Mouse (Mus musculus) cerebellum, adult 8-10 months (tissue): ENCODE data around the gene Fam192a.
A peak's percentile ranks its signal among the peaks of the same experiment; 100 is the strongest.

Experiments
- DNase-seq: peaks from one replicate; pipeline ENCODE4 v3.0.0; 2022

Gene Fam192a

DNA sequence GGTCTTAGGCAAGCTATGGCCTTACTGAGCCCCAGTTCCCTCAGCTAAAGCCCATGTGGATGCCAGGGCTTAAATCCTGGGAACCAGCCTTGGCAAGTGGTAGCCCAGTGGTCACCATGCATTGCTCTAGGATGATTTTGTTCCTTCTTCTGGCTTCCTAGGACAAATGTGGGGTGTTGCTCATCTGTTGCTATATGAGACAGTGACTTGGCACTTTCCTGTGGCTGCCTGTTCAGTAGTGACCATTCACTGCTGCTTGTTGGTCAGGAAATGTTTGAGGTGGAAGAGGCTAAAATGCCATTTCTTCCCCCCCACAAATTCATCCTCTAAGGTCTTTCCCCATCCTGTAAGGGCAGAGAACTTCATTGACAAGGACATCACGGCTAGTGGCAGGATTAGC is 32.4 kb downstream of the Fam192a start:
- no peak for DNase-seq

DNA sequence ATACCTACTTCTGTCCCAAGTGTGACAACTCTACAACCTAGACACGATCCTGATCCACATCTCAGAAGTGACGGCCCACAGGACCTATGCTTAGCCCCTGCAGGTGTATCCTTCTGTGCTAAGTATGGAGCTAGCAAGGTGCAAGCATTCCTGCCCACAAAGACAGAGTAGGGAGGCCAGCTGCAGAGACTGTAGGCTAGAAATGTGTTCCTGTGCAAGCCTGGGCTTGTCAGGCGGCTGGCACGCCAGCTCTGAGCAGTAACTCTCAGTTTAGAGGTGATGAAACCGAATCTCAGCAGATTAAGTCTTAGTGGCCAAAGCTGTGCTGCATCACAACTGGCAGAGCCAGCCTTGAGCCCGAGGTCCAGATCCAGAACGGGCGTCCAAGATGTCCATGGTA is 33.7 kb downstream of the Fam192a start:
- DNase-seq, result no peak

DNA sequence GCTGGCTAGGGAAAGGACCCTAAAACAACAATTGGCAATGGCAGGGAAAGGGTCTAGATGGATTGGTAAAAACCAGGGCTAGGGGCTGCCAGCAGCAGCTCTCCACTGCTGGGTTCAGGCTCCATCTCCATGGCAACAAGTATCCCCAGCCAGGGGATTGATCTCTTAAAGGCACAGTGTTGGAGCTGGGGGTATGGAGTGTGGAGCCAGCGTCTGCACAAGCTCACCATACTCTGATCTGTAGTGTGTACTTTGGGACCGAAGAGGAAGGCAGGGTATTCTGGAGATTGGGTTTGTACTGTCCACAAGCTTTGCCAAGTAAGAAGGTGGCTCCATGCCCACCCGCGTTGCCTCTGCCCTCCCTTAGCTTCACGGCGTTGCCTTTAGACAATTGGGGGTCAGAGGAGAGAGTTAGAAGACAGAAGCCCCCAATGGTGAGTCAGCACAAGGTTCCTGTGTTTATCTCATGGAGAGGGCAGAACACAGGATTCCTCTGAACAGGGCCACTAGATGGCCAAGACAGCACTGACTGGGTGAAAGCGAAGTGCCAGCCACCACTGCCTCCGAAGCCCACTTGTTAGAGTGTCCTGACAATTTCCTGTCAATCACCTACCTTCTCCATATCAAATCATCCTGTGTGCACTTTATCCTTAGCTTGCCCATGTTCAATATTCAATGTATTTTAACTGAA is 34.5 kb downstream of the Fam192a start:
- DNase-seq, result no peak

DNA sequence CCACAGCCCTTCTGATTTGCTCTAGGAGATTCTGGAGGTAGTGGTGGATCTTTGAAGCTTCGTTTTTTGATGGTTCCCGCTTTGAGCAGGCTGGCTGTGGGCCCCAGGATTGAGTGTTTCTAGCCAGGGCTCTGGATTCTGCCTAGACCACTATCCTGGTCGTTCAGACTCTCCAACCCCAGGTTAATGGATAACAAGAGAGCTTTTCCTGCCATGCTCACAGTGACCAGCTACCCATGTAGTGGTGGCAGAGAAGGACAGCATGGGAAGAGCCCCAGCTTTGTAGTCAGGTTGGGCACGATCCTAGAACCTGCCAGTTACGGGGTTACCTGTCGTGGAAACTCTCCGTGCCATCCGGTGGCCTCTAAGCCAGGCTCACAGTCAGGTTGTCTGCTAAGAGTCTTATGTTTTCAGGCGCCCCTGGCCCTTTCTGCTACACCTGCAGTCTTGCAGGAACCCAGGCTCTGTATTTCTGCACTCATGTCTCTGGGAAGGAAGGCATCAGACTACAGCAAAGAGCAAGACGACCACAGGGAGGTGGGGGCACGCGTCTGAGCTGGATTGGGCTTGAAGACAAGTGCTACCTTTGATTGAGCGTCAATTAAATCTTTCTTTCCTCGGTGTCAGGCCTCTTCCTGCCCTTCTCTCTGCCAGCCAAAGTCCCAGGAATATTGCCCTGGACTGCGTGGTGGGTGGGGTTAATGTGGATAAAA is 35.2 kb downstream of the Fam192a start:
- no peak for DNase-seq

DNA sequence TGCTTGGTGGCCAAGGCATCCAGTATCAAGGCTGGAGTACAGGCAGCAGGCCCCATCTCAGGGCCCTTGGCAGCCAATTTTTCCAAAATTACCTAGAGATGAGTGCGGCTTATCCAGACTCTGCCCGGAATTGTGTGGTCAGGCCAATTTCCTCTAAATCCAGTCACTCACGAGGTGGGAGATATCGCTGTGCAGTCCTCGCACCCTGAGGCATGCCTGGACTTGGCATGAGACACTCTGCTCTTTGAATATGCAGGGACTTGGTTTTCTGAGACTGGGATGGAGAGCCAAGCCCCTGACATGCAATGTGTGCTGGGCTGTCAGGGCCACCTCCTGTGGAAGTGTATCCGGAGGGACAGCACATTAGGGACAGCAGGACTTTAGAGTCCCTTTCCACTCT is 35.8 kb downstream of the Fam192a start:
- DNase-seq, result no peak

DNA sequence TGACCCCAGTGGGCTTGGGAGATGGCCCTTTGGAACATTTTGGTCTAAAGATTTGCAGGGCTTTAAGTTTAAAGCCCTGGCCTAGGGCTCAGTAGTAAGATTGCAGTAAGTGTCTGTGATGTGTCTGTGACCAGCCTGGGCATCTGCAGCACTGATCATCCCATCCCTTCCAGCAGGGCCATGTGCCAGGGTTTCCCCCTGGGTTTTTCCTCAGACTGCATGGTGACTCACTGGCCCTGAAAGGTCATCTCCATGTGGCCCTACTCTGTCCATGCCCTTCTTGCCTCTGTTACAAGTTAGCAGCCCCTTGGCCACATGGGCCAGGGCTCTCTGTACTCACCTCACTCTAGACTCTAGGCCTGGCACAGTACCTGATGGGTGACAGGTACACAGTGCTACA is 37.4 kb downstream of the Fam192a start:
- DNase-seq, result no peak

DNA sequence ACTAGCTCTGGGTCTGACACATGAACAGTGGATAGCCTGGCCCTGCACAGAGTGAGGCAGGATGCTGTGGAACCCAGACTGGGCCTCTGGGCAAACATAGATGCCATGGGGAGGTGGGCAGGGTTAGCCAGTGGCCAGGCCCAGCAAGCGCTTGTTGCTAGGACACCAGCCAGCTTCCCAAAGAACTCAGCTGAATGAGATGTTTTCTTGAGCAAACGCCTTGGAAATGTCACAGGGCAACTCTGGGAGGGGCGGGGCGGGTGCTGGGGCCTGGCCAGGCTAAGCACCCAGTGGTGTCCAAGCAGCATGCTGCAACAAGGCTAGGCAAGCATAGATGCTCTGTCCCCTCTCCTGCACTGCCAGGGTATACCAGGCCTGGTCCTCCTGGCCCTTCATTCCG is 40.5 kb downstream of the Fam192a start:
- no peak for DNase-seq

DNA sequence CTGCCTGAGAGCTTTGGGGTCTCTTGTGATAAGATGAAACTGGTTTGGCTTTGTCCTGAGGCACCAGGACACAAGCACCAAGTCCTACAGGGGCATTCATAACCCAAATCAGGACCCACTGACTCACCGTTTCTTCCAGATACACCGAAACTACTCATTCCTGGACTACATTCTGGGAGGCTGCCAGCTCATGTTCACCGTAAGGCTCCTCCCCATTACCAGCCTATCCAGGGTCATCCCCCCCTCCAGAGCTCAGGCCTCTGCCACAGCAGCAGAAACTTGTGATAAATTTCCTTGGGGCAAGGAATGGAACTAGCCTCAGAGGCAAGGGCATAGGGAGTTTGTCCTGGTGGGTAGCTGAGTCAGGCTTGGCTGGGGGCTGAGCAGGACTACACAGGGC is 44.5 kb downstream of the Fam192a start:
- DNase-seq, result no peak

DNA sequence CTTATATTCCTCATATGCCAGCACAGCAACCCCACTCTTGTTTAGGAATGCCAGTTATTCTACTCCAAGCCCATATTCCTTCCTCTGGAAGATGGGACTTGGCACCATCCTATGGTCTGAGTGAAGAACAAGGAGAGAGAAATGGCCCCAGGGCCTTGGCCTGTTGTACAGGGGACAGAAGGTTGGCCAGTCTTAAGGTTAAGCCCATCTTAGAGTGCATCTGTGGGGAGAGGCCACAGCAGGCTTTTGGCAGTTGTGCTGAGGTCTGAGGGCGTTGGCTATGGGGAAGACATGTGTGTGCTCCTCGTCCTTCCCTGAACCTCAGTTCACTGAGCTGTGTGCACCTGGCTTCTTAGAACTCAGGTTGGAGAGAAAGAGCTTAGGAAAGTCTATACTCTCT is 49.1 kb downstream of the Fam192a start:
- no peak for DNase-seq

DNA sequence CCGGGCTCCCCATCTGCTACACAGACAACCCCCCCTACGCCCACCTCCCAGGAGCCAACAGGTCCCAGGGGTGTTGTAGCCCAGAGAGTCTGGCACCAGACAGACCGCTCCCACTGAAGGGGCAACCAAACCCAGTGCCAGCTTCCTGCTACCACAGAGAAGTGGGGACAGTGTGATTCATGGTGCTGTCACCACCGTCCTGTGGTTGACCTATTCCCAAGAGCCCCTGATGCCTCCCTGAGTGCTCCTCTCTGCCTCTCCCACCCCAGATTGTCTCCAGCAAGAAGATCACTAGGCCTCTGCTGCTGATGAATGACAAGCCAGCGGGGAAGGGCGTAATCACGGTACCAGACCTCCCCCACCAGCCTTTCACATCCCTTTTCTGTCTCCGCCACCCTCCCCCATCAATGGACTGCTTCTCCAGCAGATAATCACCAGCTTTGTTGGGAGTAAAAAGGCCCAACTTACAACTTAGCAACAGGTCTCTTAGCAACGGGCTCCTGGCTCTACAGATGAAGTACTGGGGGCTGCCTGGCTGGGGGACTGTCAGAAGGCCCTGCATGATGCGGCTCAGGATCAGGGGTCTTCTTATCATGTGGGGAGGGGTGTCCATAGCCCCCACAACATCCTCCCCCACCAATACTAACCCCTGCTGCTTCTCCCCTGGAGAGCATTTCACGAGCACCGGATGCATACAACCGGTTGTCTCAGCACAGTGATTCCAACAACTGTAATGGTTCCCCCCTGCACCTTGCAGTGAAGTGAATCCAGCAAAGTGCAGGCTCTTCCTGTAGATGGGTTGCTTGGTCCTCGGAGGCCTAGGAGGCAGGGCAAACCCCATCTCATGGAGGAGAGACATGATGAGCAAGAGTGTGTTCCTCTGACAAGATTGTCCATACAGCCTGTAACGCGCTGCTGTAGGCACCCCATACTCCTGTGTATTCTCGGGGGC is 50.0 kb downstream of the Fam192a start:
- no peak for DNase-seq

DNA sequence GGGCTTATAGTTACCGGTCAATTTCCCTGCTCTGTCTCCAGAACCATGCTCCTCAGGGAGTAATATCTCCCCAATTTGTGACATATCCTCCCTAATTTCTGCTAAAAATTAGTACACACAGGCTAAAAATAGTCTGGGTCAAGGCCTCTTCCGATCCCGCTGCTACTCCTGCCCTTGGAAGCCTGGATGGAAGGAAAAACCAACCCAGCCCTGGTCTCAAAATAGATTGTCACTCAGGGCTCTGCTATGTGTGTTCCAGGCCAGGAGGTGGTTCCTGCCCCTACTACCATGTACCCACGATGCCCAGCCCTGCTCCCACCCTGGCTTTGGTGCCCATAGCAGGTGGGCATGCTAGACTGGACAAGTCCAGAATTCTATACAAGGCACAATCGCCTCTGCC is 51.8 kb downstream of the Fam192a start:
- no peak for DNase-seq

DNA sequence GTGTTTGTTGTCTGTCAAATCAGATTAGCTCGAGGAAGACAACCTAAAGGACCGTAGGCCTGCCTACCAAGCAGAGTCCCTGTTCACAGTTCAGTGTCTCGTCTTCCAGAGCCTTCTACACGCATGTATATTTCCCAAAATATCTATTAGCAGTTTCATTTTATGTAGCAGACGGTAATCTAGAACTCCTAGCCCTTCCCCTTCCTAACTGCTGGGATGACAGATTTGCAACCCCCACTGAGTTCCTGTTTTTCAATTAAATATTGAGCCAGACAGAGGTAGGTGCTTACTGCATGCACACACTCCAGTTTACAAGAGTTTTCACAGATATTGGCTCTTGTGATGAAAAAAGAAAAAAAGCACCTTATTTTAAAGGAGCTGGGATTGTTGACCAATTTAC is 52.3 kb downstream of the Fam192a start:
- no peak for DNase-seq

DNA sequence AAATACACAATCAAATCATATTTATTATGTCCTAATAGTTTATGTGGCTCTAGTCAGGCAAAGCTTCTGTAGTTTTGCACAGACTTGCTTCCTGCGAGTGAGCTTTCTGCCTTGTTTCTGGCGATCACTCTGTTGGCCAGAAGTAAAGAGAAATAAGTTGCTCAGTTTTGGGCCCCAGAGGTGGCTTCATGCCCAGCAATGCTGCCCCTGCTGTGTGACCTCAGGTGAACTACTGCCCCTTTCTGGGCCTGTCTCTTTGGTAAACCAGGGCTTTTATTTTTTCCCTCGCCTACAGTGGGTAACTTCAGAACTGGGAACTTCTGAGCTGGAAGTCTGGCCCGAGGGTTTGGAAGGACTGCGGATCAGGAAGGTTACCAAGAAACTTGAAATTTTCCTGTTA is 52.8 kb downstream of the Fam192a start:
- no peak for DNase-seq

DNA sequence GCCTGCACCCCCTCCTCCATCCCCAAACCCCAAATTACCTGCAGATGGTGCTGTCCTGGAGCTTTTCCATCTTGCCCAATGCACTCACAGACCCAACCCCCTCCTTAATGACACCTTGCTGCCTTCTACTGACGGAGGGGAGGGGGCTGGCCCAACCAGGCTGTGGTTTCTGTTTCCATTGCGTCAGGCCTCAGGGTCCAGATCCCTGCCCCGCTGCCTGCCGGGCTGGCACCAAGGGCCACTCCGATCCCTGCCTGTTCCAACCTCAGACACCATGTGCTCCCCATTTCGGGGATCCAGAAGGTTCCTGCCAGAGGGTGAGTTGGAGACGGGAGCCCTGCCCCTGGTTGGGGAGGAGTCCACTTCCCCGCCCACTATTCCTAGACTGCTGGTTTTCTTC is 57.8 kb downstream of the Fam192a start:
- no peak for DNase-seq

DNA sequence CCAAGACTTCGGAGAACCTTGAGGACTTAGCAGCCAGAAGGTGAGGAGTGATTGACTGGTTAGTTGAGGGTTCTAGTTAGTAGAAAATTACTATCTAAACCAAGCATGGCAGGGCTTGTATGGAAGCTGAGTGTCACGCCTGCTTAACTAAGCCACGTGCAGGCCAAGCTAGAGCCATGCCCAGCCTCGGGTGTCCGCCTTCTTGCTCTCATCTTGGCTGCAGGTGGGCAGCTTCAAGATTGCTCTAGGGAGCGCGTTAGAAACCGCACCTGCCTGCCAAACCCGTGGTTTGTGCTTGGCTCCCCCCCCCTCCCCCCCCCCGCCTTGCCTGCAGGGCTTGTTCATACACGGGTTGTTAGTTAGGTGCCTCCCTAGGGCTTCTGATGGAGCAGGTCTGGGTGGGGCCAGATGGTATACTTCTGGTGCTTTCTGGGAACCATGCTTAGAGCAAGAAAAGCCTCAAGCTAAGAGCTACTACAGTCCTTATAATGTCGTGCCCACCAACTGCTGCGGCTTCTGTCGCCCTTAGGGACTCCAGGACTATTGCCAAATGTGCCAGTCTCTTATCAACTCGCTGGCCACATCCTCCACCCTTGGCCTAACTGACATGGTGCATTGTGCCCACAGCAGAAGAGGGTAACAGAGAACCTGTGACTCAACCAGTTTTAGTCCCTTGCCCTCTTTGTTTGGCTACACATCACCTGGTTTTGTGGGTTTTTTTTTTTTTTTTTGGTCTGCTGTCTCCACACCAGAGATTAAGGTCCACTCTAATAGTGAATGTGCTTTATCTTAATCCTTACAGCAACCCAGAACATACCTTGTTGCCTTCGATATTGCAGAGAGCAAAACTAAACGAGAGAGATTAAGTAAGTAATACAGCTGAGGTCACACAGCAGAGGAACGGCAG is 60.7 kb downstream of the Fam192a start:
- DNase-seq, result no peak

DNA sequence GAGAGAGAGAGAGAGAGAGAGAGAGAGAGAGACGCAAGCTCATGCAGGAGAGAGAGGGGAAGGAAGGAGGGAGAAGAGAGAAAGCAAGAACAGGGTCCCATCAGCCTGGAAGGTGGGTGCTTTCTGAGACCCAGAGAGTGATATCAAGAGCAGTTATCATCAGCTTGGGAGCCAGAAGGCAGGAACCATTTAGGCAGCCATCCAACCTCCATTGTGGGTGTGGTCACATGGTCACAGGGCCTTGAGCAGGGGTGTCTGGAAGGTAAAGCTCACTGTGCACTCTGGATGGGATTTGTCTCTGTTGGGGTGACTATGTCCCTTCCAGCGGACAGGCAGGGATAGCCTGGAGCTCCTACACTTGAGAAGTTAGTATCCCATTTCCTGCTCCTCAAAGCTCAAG is 61.8 kb downstream of the Fam192a start:
- no peak for DNase-seq

DNA sequence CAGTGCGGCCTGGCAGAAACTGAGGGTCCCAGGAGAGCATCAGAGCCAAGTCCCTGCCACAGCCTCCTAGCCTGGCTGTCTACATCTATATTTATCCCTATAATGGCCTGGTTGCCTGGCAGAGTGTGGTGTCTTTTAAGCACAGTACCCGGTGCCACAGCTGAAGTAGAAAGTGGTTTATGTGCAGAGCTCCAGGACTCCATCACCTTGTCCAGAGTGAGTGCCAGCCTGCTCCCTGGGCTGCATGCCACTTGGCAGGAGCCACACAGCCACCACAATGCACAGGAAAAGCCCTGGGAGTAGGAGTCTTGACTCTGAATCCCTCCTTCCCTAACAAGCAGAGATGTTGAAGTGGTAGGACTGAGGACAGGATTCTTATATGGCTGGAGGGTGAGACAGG is 64.3 kb downstream of the Fam192a start:
- no peak for DNase-seq

DNA sequence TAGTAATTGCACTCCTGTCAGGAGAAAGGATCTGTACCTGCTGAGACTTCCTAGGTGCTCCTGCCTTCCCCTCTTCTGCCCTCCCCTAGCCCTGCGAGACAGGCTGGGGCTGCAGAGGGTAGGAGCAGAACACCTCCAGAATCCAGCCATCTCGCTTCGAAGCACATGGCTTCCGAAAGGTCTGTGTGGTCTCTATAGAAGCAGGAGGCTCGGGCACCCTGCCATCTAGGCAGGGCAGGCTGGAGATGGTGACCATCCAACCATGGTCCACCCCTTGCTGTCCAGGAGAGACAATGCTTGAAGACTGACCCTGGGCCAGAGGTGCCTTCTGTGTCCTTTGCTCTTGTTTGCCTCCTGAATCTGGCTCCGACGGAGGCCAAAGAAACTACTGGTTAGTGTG is 66.2 kb downstream of the Fam192a start:
- DNase-seq, result no peak

DNA sequence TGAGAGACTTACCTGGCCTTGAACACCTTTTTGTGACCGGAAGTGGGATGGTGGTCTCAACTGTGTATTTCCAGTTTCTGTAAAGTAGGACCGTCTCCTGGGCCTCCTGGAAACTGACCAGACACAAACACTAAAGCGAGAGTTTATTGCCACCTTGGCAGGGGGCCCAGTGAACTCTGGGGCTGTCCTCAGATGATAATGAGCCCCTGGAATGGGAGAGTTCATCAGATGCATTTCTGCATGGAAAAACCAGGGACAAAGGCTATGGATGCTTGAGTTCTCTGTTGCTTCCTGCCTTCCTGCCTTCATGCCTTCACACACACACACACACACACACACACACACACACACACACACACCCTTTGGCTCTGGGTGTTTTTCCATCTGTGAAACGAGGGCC is 67.2 kb downstream of the Fam192a start:
- DNase-seq, result no peak

DNA sequence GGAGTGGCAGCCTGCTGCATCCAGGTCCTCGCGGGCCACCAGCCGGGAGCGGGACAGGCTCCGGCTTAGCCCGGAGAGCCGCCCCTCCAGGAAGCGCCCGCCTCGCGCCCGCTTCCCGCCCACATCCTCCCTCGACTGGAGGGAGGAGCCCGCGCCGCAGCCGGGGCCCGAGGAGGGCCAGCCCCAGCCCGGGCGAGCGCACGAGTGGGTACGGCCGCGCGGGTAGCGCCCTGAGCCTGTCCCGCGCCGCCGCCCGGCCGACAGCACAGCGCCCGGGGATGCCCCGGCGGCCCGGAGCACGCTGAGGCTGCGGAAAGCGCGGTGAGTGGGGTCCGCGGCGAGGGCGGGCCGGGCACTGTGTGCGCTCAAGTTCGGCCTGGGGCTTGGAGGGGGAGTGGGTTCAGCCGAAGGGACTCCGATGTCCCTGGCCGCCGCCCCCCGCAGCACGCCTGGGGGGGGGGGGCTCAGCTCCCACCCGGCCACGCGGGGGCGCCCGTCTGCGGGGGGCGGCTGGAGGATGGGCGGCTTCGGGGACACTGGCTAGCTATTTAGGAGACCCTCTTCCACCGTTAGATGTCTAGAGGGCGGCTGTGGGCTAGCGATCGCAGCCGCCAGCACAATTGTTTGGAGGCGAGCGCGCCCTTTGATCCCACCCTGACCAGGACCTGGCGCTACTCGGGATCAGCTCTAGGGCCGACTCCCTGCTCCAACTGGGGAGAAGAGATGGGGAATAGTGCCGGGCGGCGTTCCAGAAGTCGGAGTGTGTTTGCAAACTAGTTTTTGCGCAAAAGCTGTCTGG is 68.7 kb downstream of the Fam192a start, which contains the start of gene Cpne2:
Gene Cpne2, plus strand, starts transcription at position 118 of the 799 bp plus-strand sequence.
- peak; percentile 7 for DNase-seq

DNA sequence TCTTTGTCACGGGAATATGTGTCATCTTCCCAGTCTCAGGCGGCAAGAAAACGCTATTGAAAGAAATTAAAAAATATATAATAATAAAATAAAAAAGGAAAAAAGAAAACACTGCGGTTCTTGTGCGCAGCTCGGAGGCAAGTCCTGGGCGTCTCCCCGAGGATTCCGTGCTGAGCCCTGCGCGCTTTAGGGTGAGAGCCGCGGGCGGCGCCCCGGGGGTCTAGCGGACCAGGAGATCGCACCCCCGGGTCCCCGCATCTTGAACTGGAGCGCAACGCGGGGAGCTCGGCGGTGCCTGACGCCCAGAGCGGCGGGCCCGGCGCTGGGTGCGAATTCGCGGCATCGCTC is 69.3 kb downstream of the Fam192a start:
- no peak for DNase-seq

DNA sequence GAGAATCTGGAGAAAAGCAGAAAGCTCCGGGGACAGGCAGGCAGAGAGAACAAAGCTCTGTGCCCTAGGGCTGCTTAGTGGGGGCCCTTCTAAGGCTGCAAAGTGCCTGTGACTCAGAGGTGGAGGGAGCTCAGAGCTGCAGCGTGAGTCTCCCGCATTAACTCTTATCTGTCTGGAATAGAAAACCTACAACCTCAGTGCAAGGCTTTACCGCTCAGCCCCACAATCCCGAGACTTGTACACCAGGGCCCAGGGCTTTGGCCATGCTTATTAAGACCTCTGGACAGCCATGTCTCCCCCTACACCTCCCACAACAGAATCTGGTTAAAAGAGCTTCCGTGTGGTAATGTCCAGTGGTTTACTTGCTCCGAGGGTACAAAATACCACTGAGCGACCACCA is 69.8 kb downstream of the Fam192a start:
- no peak for DNase-seq
